Mouse (Mus musculus): ENCODE data around the gene Tmem186. TPM values are rescaled to one million over a fixed set of nuclear protein-coding genes. Genes with fewer than 3 reads are reported as not detected.

The Tmem186 gene
- polyA plus RNA-seq, 1 experiment: 13.4 TPM

DNA sequence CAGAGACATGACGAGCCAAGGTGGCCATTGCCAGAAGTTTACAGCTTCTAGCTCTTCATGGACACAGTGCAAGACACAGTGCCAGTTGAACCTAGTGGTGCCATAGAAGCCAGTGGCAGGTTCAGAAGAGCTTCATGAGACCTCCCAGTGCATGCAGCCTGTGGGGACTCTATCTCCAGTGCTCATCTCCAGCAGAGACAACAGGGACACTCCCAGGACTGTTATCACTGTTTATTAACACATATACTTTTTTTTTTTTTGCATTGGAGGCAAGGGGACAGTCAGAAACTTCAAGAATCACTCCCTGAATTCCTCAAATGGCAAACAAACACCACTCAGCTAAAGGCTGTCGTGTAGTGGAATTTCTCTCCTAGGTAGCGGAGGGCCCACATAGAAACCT, 24.1 kb downstream of the Tmem186 start:
- no peaks in the 10 kb centered on the region for H3K27me3 ChIP-seq (replicated peaks; ENCODE audit: control insufficient read depth, insufficient read depth, low read length)

GRCm38 (mm10) chr16:8613039-8613438, 24.5 kb downstream of the Tmem186 start:
- H3K27me3 ChIP-seq (replicated peaks; ENCODE audit: control insufficient read depth, insufficient read depth, low read length): no peaks in the 10 kb centered on the region
- no peak for DNase-seq
- no peak overlapping the region for H3K27ac ChIP-seq (ENCODE audit: insufficient read depth, low read depth, low read length)
- H3K4me1 ChIP-seq (ENCODE audit: control insufficient read depth, insufficient read depth, low read length): no peaks in the 10 kb centered on the region
- no peak for TF ChIP-seq POLR2A (IDR thresholded peaks at IDR 0.05; ENCODE audit: low read depth, low read length)
- no peak for TF ChIP-seq CTCF (conservative IDR thresholded peaks at IDR 0.05; ENCODE audit: insufficient read depth, insufficient read length, low read depth, low read length)
- H3K4me3 ChIP-seq (ENCODE audit: insufficient read depth, low read depth, low read length): no peak overlapping the region
- WGBS: 81% methylated on average over 4 of the region's 4 CpGs
- no peaks in the 10 kb centered on the region; the same call in 1 of the 2 replicates for H3K36me3 ChIP-seq (ENCODE audit: control insufficient read depth, insufficient read depth, low read length)

More for the DNA sequence above, 24.1 kb downstream of the Tmem186 start:
- TF ChIP-seq POLR2A (IDR thresholded peaks at IDR 0.05; ENCODE audit: low read depth, low read length): no peak
- no peak for TF ChIP-seq CTCF (conservative IDR thresholded peaks at IDR 0.05; ENCODE audit: insufficient read depth, insufficient read length, low read depth, low read length)
- WGBS: 91% methylated on average over 3 of the region's 3 CpGs
- Histone ChIP-seq H3K4me1 (ENCODE audit: control insufficient read depth, insufficient read depth, low read length) (no peaks in the 10 kb centered on the region), H3K4me3 (ENCODE audit: insufficient read depth, low read depth, low read length) (no peak overlapping the region), H3K27ac (ENCODE audit: insufficient read depth, low read depth, low read length) (no peak overlapping the region), H3K36me3 (ENCODE audit: control insufficient read depth, insufficient read depth, low read length) (no peaks in the 10 kb centered on the region; the same call in 1 of the 2 replicates)
- no peak for DNase-seq

DNA sequence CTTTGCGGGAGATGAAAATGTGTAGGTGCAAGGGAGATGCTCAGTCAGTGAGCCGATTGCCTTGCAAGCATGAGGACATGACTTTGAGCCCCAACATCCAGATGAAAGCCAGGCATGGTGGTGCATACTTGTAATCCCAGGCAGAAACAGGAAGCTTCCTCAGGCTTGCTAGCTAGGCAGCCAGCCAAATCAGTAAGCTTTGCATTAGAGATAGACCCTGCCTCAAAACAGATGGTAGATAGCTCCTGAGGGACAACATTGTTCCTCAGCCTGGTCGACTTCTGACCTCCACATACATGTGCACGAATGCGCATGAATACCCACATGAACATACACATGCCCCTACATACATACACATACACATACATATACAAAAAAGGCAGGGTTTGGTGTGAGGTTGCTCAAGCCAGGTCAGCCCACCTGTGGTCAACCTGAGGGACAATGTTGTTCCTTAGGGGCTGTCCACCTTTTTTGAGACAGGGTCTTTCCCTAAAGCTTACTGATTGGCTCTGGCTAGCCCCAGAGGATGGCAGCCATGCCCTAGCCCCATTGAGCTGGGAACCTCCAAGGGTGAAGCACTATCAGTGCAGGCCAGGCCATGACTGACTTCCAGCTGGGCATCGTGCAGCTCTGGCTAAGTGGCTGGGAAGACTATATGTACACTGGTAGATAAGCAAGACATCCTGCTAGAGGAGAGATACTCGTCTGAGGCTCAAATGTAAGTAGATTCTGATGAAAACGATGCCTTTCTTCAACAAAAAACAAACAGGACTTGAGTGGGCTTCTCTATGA, 25.1 kb downstream of the Tmem186 start:
- no peaks in the 10 kb centered on the region for H3K27me3 ChIP-seq (replicated peaks; ENCODE audit: control insufficient read depth, insufficient read depth, low read length)
- no peak overlapping the region for H3K27ac ChIP-seq (ENCODE audit: insufficient read depth, low read depth, low read length)
- 88% methylated on average over 8 of the region's 8 CpGs for WGBS
- H3K36me3 ChIP-seq (ENCODE audit: control insufficient read depth, insufficient read depth, low read length): no peaks in the 10 kb centered on the region; the same call in 1 of the 2 replicates
- TF ChIP-seq CTCF (conservative IDR thresholded peaks at IDR 0.05; ENCODE audit: insufficient read depth, insufficient read length, low read depth, low read length) (no peak), POLR2A (IDR thresholded peaks at IDR 0.05; ENCODE audit: low read depth, low read length) (no peak)
- H3K4me1 ChIP-seq (ENCODE audit: control insufficient read depth, insufficient read depth, low read length): no peaks in the 10 kb centered on the region
- H3K4me3 ChIP-seq (ENCODE audit: insufficient read depth, low read depth, low read length): no peak overlapping the region
- no peak for DNase-seq

DNA sequence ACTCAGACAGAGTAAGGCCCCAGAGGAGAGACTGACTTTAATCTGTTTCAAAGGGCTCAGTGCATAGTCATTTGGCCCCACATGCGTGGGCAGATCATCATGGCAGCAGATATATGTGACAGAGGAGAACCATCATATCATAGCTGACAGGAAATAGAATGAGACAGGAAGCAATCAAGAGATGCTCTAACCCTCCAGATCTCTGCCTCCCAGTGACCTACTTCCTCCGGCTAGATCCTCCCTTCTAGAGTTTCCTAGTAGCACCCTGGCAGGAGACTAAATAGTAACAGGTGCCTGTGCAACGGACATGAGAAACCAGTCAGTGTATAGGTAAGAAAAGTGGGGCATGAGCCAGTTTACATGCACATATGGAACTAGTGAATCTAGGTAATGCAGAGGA, 27.1 kb downstream of the Tmem186 start:
- no peak overlapping the region for H3K27ac ChIP-seq (ENCODE audit: insufficient read depth, low read depth, low read length)

DNA sequence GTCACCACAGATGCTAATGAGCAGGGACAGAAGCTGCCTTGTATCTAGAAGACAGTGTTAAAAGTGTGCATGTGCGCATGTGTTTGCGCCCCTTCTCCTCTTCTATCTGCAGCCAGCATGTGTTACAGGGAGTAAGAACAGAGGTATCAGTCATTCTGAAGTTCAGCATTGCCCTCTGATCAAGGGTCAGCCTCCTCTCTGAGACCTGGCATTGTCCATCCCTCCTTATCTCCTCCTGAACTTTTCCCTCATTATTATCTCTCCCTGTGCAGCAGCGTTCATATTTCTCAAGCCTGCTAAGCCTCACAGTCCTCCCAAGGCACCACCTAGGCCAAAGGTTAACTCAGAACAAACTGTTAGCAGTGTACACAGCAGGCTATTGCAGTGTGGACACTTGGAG, 33.7 kb downstream of the Tmem186 start:
- no peak for DNase-seq
- H3K36me3 ChIP-seq (ENCODE audit: control insufficient read depth, insufficient read depth, low read length): no peaks in the 10 kb centered on the region
- no peak overlapping the region for H3K27ac ChIP-seq (ENCODE audit: insufficient read depth, low read depth, low read length)
- no peak overlapping the region for H3K4me3 ChIP-seq (ENCODE audit: insufficient read depth, low read depth, low read length)
- H3K27me3 ChIP-seq (replicated peaks; ENCODE audit: control insufficient read depth, insufficient read depth, low read length): no peaks in the 10 kb centered on the region
- 76% methylated on average over 3 of the region's 3 CpGs for WGBS
- no peaks in the 10 kb centered on the region for H3K4me1 ChIP-seq (ENCODE audit: control insufficient read depth, insufficient read depth, low read length)
- TF ChIP-seq POLR2A (IDR thresholded peaks at IDR 0.05; ENCODE audit: low read depth, low read length) (no peak), CTCF (conservative IDR thresholded peaks at IDR 0.05; ENCODE audit: insufficient read depth, insufficient read length, low read depth, low read length) (no peak)

More for the DNA sequence above, 27.1 kb downstream of the Tmem186 start:
- WGBS: 65% methylated on average over 3 of the region's 3 CpGs
- Histone ChIP-seq H3K27me3 (replicated peaks; ENCODE audit: control insufficient read depth, insufficient read depth, low read length) (no peaks in the 10 kb centered on the region), H3K4me1 (ENCODE audit: control insufficient read depth, insufficient read depth, low read length) (no peaks in the 10 kb centered on the region), H3K36me3 (ENCODE audit: control insufficient read depth, insufficient read depth, low read length) (no peaks in the 10 kb centered on the region; the same call in 1 of the 2 replicates), H3K4me3 (ENCODE audit: insufficient read depth, low read depth, low read length) (no peak overlapping the region)
- DNase-seq: no peak
- no peak for TF ChIP-seq POLR2A (IDR thresholded peaks at IDR 0.05; ENCODE audit: low read depth, low read length)
- no peak for TF ChIP-seq CTCF (conservative IDR thresholded peaks at IDR 0.05; ENCODE audit: insufficient read depth, insufficient read length, low read depth, low read length)

DNA sequence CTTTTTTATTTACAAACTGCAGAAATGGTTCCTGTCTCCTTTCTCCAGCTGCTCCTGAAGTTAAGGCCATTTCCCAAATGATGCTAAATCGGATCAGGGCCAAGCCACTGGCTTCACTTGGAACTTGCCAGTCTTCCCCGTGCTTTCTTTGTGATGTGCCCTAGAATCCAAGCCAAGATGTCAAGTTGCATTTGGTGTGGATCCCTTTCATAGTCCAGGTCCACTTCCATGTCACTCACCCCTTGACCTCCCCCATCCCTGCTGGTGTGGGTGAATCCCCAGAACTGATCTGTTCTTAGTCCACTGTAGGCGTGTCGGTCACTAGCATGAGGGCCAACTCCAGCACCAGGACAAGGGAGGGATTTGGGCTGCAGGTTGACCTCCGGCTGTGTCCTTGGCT, 40.0 kb downstream of the Tmem186 start:
- H3K4me3 ChIP-seq (ENCODE audit: insufficient read depth, low read depth, low read length): no peak overlapping the region
- H3K4me1 ChIP-seq (ENCODE audit: control insufficient read depth, insufficient read depth, low read length): no peaks in the 10 kb centered on the region
- TF ChIP-seq CTCF (conservative IDR thresholded peaks at IDR 0.05; ENCODE audit: insufficient read depth, insufficient read length, low read depth, low read length) (no peak), POLR2A (IDR thresholded peaks at IDR 0.05; ENCODE audit: low read depth, low read length) (no peak)
- no peaks in the 10 kb centered on the region for H3K27me3 ChIP-seq (replicated peaks; ENCODE audit: control insufficient read depth, insufficient read depth, low read length)
- no peaks in the 10 kb centered on the region for H3K36me3 ChIP-seq (ENCODE audit: control insufficient read depth, insufficient read depth, low read length)
- H3K27ac ChIP-seq (ENCODE audit: insufficient read depth, low read depth, low read length): no peak overlapping the region
- DNase-seq: no peak
- 89% methylated on average over 5 of the region's 5 CpGs for WGBS

DNA sequence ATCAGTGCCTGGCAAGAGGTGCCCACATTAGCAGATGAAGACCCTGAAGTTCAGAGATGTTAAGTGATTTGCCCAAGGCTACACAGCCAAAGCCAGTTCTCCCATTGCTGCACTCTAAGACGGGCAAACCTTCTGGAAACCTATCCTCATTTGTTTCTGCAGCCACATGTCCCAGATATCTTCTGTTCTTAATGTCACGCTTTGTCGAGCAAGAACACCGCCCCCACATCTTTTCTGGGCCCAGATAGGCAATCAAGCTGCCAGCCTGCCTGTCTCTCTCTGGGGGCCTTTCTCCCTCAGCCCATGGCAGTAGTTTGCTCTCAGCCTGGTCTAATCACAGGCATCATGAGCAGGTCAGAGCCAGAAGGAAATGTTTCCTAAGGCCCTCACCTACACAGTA, 41.2 kb downstream of the Tmem186 start:
- Histone ChIP-seq H3K27ac (ENCODE audit: insufficient read depth, low read depth, low read length) (no peak overlapping the region), H3K36me3 (ENCODE audit: control insufficient read depth, insufficient read depth, low read length) (no peaks in the 10 kb centered on the region), H3K4me3 (ENCODE audit: insufficient read depth, low read depth, low read length) (no peak overlapping the region), H3K4me1 (ENCODE audit: control insufficient read depth, insufficient read depth, low read length) (no peaks in the 10 kb centered on the region), H3K27me3 (replicated peaks; ENCODE audit: control insufficient read depth, insufficient read depth, low read length) (no peaks in the 10 kb centered on the region)
- no peak for DNase-seq
- 64% methylated on average over 4 of the region's 4 CpGs for WGBS
- TF ChIP-seq POLR2A (IDR thresholded peaks at IDR 0.05; ENCODE audit: low read depth, low read length) (no peak), CTCF (conservative IDR thresholded peaks at IDR 0.05; ENCODE audit: insufficient read depth, insufficient read length, low read depth, low read length) (no peak)
